Mouse (Mus musculus) testis, adult 2 months (tissue): ENCODE results near the gene Hrct1.

Experiments used
- CTCF ChIP-seq: fragments of 200-500 bp; IDR thresholded peaks from 2 replicates; pipeline ENCODE4 v1.5.1; 2012; ENCODE audit warnings: low read depth, mild to moderate bottlenecking, inconsistent platforms, low read length, moderate library complexity; ENCODE audit not compliant: control insufficient read depth, insufficient read depth, insufficient replicate concordance
- POLR2A ChIP-seq: fragments of 200-500 bp; IDR thresholded peaks from 2 replicates; pipeline ENCODE4 v1.6.1; 2012; ENCODE audit warnings: low read depth, mild to moderate bottlenecking, inconsistent platforms, low read length, moderate library complexity; ENCODE audit not compliant: control insufficient read depth

DNA sequence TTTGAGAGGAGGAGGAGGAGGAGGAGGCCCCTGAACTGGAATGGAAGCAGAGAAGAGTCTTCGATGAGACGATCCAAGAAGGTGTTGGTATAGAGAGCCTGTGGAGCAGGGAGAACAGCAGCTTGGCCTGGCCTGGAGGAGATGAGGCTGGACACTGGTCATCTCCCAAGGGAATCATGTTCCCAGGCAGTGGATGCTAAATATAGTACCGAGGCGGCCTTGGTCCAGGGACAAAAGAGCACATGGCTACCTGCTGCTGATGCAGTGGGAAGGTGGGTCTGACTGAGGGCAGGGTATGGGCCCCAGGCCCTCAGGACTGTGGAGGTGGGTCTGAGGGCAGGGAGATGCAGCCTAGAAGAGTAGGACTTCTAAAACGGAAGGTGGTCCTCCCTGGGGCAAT, 6.2 kb downstream of the Hrct1 start:
- TF ChIP-seq CTCF (no peak), POLR2A (no peak)
